Mouse (Mus musculus): ENCODE data around the gene Olfr1134.
"Not testable (repeated sequence)": the region's sequence is repeated elsewhere in the genome, so short reads cannot be mapped to it uniquely, and the experiment has no call there.

Olfr1134 gene

DNA sequence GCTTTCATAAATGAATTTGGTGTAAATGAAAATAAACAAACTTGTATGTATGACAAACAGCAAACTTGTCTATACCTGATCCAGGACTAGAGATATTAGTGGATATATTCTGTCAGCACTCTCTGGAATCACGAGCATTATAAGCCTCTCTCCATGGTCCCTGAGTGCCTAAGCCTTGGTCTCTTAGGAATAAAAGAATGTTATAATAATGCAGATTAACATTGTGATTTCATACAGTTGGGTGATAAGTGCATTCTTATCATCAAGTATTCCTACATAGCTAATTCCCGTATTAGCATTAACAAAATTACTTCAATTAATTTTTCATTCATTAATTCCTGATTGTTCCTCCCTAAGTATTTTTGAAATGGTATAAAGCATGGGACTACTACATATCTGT, at the start of gene Olfr1134:
TSS of gene Olfr1134 (minus strand) at position 101 of the 400 bp plus-strand sequence.
- no peak for DNase-seq (ENCODE audit: low read depth, low spot score)

DNA sequence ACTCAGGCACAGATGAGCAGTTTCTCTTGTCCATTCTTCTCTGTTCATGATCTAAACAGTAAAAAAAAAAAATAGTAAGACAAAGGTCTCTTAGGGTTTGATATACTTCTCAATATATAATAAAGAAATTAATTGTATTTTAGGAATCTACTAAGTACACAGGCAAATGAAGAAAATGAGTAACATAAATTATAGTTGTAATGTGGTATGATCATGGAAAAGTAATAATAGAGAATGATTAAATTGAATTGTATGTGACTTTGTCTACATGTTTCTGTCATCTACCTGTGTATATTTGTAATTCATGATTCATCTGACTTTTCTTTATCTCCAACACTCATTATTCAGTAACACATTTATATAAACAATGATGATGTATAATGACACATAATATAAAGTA, 35.6 kb upstream of the Olfr1134 start, which contains the start of gene Olfr1136:
TSS of gene Olfr1136 (minus strand) at position 101 of the 400 bp plus-strand sequence.
- DNase-seq (ENCODE audit: low read depth, low spot score), result no peak

DNA sequence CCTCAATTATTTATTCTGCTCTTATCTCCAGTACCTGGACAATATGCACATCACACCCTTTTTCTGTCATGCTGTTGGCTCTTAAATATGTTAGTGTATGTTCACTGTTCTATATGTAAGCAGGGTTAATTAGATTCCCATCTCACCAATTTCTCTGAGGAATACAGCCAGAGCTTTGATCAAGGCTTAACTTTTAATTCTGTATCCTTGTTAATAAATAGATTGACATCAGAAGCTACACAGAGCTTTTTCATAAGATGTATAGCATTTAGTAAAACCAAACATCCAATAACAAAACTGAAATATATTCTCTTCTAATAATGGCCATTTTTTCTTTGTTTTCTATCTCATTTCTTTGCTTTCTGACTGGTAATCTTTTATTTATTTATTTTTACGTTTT, 15.3 kb upstream of the Olfr1134 start, which contains the start of gene Olfr1135:
TSS of gene Olfr1135 (minus strand) at position 101 of the 400 bp plus-strand sequence.
- no peak for DNase-seq (ENCODE audit: low read depth, low spot score)

DNA sequence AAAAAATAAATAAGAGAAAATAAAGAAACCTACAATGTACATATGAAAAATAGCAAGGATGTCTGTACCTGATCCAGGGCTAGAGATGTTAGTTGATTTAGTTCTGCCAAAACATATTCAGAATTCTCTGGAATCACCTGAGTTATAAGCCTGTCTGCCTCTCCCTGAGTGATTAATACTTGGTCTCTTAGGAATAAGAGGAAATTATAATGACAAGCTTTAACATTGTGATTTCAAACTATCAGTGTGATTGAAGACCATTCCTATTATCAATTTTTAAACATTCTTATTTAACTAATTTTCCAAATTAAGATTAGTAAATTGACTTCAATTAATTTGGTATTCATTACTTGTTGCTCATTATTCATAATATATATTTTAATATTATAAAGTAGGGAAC, 11.0 kb downstream of the Olfr1134 start, which contains the start of gene Olfr1133:
TSS of gene Olfr1133 (minus strand) at position 101 of the 400 bp plus-strand sequence.
- no peak for DNase-seq (ENCODE audit: low read depth, low spot score)

DNA sequence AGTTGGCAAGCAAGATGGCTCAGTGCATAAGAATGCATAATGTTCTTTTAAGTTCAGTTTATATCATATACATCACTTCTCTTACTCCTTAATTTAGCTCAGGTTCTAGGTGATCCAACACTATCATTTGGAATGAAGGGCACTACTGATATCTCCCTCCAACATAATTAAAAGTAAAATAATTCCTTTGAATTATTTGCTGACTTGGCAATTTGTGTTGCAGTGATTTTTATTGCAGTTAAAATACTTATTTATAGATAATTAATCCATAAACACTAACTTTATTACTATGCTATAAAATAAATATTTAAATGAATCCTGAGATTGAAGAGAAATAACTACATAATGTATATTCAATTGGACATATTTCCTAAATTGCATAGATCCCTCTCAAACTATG, 15.8 kb downstream of the Olfr1134 start:
- no peak for DNase-seq (ENCODE audit: low read depth, low spot score)

DNA sequence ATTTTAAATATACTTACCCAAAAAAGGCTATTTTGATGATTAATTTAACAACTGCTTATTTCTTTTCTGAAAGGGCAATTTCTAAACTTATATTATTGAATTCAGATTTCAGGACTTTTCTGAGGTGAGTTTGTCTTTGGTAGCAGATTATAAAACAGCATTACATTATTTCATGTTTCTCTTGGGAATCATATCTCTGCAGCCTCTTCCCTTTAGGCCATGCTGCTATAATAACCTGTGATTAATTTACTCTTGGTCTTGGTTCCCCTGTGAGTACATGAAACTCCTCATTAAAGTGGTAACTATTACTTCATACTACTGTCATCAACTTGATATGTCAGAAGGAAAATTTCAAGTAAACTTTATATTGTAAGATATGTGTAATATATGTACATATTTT, 20.8 kb downstream of the Olfr1134 start, which contains the start of gene Olfr1132:
TSS of gene Olfr1132 (minus strand) at position 101 of the 400 bp plus-strand sequence.
- DNase-seq (ENCODE audit: low read depth, low spot score), result no peak

DNA sequence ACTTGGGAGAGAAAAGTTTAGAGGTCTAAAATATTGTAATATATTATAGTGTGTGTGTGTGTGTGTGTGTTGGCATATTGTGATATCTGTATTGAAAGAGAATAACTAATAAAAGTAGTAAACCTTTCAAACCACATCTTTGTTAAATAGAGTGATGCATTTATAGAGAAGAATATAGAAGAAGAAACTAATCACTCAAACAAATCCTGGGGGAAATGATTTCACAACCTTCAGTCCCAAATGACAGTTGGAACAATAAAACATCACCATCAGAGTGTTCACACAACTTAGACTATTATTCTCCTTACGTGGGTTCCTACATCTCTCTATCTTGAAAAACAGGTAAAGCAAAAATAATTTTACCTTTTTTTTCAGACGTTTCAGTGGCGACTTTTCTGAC, 31.5 kb downstream of the Olfr1134 start, which contains the start of gene Olfr1131:
TSS of gene Olfr1131 (plus strand) at position 301 of the 400 bp plus-strand sequence.
- no peak for DNase-seq (ENCODE audit: low read depth, low spot score)

DNA sequence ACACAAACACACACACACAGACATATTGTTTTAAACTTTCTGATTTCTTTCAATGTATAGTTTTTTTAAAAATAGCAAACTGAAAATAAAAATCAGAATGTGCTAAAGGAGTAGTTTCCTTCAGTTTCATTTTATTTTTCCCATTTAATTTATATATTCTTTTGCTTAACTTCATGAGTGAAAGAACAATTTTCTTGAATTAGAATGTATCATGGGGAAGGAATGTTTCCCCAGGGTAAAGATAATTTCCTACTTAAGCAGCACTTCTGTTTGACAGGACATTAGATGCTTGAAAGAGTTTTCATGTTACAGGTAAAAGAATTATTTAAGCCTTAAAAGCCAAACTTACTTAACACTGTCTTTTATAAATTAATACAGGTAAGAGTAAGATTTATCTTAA, 52.3 kb downstream of the Olfr1134 start, which contains the start of gene Olfr1130:
TSS of gene Olfr1130 (plus strand) at position 301 of the 400 bp plus-strand sequence.
- not testable (repeated sequence) for DNase-seq (ENCODE audit: low read depth, low spot score)
